Comparison of ENCODE assay signal across 16 mouse cellular contexts in genomic region chr3:38962328-38962727, GRCm38 (mm10).
DNase-seq lines count a peak whose midpoint lies in the region; ATAC-seq lines count a peak whose summit lies in the region.
"Had no signal": no experiment of that assay in that cellular context is flagged by ENCODE, and none has a peak within 500 bp of the region (broad histone marks: within the 10 kb centered on the region; RNA-seq: fewer than 3 reads in every experiment).

No protein-coding gene starts in this region.

- no peak overlapping the region for H3K9ac ChIP-seq in hindbrain, embryonic 14.5 days
- H3K9ac ChIP-seq: embryonic facial prominence, embryonic 15.5 days; liver, embryonic 13.5 days had no signal

- no peaks in the 10 kb centered on the region for H3K9me3 ChIP-seq in hindbrain, embryonic 14.5 days (ENCODE audit: control insufficient read depth, low read length)
- H3K9me3 ChIP-seq: embryonic facial prominence, embryonic 15.5 days; liver, embryonic 13.5 days had no signal

- peaks cover 8% of the 10 kb centered on the region; the same call in 1 of the 2 replicates for H3K4me1 ChIP-seq in hindbrain, embryonic 14.5 days (replicated peaks; ENCODE audit: control insufficient read depth, insufficient read depth, low read length)
- H3K4me1 ChIP-seq: embryonic facial prominence, embryonic 15.5 days; liver, embryonic 13.5 days had no signal

- DNase-seq in gastrocnemius, postnatal 10 days = peak; percentile 19
- DNase-seq in gastrocnemius, postnatal 25 days = no peak
- peak; percentile 8 for DNase-seq in lung, postnatal 10 days
- no peak for DNase-seq in lung, postnatal 4 days
- DNase-seq in NIH3T3 (ENCODE audit: low read depth) = peak; percentile 9
- peak; percentile 31 for DNase-seq in hindbrain, embryonic 14.5 days (ENCODE audit: low spot score)
- no peak for DNase-seq in testis, postnatal 14 days (ENCODE audit: low spot score)
- DNase-seq: cerebellum, adult 2 months; heart, postnatal 36 days; liver, embryonic 13.5 days; lung, postnatal 36 days; right cerebral cortex, postnatal 25 days; thymus, adult 18-20 months had no signal

- H3K27me3 ChIP-seq in hindbrain, embryonic 14.5 days (ENCODE audit: control insufficient read depth, insufficient read depth, low read length) = no peaks in the 10 kb centered on the region
- H3K27me3 ChIP-seq: embryonic facial prominence, embryonic 15.5 days; liver, embryonic 13.5 days had no signal

- H3K4me3 ChIP-seq in hindbrain, embryonic 14.5 days (replicated peaks; ENCODE audit: low read length) = no peak overlapping the region
- H3K4me3 ChIP-seq: embryonic facial prominence, embryonic 15.5 days; liver, embryonic 13.5 days had no signal

- 52% methylated on average over 6 of the region's 6 CpGs for WGBS in hindbrain, embryonic 14.5 days

- H3K36me3 ChIP-seq in hindbrain, embryonic 14.5 days (replicated peaks; ENCODE audit: control insufficient read depth, insufficient read depth) = peaks cover 37% of the 10 kb centered on the region
- H3K36me3 ChIP-seq: liver, embryonic 13.5 days had no signal

- peak; percentile 68; the same call in 1 of the 2 replicates for ATAC-seq in hindbrain, embryonic 14.5 days (ENCODE audit: low FRiP score)
- ATAC-seq: intestine, postnatal 0 days had no signal

- H3K27ac ChIP-seq in hindbrain, embryonic 14.5 days = no peak overlapping the region
- H3K27ac ChIP-seq: embryonic facial prominence, embryonic 15.5 days; liver, embryonic 13.5 days had no signal

- no peak overlapping the region for H3K4me2 ChIP-seq in hindbrain, embryonic 14.5 days (replicated peaks)
- H3K4me2 ChIP-seq: embryonic facial prominence, embryonic 15.5 days; heart, embryonic 11.5 days; liver, embryonic 13.5 days had no signal

Comparison
In these comparisons a context has a peak if more than half of its experiments do, and no peak if none do; other contexts are left out.
1. DNase-seq: peak in gastrocnemius, postnatal 10 days (single experiment), lung, postnatal 10 days (single experiment), NIH3T3 (single experiment) and hindbrain, embryonic 14.5 days (single experiment); none in gastrocnemius, postnatal 25 days (single experiment), lung, postnatal 4 days (0 of 2) and testis, postnatal 14 days (single experiment).